Mouse (Mus musculus) heart, postnatal 4 days (tissue): ENCODE results near the gene Gm29094. TPM values are rescaled to one million over a fixed set of nuclear protein-coding genes. Genes with fewer than 3 reads are reported as not detected.
A peak's percentile ranks its signal among the peaks of the same experiment; 100 is the strongest.
"Not testable (repeated sequence)": the region's sequence is repeated elsewhere in the genome, so short reads cannot be mapped to it uniquely, and the experiment has no call there.

Experiments used
- DNase-seq: peaks from one replicate; pipeline ENCODE4 v3.0.0; 2021
- total RNA-seq, 2 experiments: library from RNA; stranded (reverse); gene quantifications; 2 replicates each; pipeline ENCODE4 v1.2.3; 2021

The Gm29094 gene
- total RNA-seq, result 1 to 10 TPM in 1 of 2 experiments, under 1 TPM in 1; 0.59 to 1.5 TPM

DNA sequence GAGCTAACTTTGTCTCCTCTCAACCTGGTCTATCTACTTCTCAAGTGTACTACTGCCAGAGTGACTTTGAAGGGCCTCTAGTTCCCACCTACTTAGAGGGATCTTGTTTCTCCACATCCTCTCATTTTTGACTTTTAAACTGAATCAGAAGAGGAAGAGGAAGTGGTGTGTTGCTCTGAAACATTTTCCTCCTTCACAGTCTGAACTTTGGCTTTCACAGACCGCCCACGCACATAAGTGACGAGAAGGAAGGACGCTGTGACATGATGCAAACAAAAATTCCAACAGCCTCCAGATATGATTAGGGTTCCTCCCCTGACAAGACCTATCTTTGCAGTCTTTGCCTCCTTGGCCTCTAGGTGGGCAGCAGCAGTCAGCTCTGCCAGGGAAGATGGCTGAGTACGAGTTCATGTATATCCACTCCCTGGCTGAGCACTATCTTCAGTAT is at the start of gene Gm29094, which contains the start of gene Bcl2a1b:
Gene Gm29094 (plus strand): TSS at position 411 of the 448 bp plus-strand sequence.
Gene Bcl2a1b (plus strand): TSS at position 241 of the 448 bp plus-strand sequence.
- not testable (repeated sequence) for DNase-seq

DNA sequence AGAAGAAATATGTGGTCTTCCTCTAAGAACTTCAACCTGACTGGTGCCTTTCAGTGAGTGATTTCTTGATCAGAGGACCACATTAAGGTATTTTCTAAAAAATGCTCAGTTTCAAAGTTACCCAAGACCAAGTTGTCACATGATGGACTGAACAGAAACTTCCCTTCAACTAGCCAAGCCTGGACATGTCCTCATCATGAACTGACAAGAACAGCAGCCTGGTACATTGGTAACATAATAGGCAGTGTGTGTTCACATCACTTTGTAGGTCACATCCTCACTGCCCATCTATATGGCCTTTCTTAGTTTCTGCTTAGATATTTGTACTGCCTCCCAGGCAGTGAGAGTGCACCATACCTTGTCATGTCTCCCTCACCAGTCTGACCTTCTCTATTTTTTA is 26.6 kb upstream of the Gm29094 start:
- DNase-seq, result not testable (repeated sequence)

DNA sequence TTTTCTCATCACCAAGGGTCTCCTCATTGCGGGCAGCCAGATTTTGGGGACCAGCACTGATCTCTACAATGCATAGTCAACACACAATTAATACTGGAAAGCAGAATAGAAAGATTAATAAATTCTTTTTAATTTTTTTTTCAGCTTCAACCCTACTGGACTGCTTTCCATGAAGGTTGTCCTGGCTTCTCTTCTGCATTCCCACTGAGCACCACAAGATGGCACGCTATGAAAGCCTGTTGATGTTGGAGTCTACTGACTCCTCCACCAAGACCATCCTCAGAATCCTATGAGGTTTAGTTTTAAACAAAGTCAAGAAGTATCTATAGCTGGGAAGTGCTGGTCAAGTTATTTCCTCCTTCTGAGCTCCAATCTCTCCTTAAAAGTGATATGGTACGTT is 20.3 kb upstream of the Gm29094 start:
- DNase-seq, result peak; percentile 84

DNA sequence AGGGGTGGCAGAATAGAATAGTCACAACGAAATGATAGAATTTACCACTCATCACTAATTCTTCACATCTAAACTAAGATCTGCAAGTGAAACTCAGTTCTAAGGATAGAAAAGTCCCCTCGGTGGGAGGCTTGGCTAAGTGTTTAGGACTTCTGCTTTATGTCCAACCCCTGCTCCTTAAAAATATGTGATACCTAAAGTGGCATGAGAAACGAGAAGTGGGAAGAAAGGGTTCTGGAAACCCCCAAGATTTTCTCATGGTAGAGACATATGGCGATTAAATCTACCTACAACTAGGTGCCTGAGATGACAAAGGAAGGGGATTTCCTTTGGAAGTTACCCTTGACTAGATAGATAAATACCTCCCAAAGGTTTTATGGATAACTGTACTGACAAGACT is 19.7 kb upstream of the Gm29094 start:
- not testable (repeated sequence) for DNase-seq

DNA sequence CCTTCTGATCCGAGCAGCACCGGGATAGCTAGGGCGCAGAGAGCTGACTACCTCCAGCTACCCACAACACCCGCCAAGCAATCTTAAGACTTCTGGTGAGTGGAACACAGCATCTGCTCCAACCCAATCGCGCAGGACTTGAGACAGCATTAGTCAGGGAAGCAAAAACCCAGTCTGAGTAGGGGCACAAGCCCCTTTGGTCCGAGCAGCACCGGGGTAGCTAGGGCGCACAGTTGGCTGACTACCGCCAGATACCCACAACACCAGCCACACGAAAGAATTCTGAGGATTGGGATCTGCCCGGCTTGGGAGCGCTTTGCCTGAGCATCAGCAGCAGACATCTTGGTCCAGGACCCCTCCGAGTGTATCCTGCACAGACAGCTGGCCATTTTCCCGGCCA is 12.2 kb upstream of the Gm29094 start:
- not testable (repeated sequence) for DNase-seq

DNA sequence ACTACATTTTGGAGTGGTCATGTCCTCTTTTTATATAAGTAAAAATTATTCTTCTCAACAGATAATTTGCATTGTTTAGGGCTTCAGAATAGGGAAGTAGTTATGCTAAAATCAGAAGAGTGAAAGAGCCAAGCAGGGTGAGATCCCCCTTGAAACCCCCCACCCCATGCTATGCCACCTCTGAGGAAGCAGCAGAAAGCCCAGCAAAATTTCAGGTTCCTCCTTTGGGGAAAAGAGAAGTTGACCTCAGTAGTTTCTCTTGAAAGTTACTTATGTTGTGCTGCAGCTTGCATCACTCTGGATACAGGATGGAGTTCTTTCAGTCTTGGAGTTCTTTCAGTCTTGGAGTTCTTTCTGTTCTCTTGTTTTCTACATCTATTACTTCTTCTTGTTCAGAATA is 3.7 kb upstream of the Gm29094 start:
- DNase-seq, result not testable (repeated sequence)

DNA sequence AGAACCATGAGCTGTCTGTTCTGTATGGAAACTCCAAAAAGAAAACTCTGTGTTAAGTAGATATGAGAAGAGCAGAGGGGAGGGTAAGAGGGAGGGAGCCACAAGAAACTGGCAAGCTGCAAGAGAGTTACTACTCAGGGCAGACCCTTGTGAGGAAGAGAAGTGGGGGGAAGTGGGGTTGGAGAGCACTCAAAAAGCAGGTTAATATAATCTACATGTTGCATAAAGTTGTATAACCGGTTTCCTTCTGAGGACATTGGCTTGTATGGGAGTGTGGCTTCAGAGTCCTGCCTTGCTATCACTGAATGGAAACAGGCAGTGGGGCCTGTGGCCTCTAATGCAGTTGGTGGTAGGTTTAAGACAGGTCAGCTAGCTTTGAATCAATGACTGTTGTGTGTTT is 1.7 kb upstream of the Gm29094 start:
- DNase-seq, result not testable (repeated sequence)

DNA sequence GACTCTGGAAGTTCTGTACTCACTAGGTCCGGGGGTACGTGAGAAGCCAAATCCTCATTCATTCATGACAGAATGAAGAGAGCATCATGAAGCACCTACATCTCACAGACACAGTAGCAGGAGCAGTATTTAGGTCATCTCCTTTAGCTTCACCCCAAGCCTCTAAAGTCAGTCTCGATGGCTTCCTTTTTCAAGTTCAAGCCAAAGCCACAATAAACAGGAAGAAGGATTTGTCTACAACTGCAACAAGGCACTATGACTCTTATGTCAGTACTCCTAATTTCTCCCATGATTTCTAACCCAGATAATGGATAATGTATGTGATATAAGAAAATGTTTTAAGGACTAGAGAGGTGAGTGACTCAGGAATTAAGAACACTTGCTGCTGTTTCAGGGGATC is 830 bp upstream of the Gm29094 start:
- DNase-seq, result not testable (repeated sequence)

DNA sequence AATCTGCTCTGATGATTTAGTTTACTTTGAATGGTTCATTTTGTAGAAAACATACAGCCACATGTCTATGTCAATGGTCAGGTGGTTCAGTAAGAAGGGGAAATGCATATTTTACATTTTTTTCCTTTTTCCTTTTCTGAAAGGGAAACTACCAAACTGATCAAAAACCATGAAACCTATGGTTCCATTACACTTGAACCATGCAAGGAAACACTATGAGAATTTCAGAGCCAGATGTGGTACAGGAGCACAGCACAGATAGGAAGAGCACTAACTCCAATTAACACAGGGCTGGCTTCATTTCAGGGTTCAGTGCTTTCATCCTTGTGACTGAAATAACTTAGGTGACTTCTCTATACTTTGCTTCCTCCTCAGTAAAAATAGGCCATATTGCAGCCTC is 3.1 kb downstream of the Gm29094 start:
- DNase-seq, result not testable (repeated sequence)

DNA sequence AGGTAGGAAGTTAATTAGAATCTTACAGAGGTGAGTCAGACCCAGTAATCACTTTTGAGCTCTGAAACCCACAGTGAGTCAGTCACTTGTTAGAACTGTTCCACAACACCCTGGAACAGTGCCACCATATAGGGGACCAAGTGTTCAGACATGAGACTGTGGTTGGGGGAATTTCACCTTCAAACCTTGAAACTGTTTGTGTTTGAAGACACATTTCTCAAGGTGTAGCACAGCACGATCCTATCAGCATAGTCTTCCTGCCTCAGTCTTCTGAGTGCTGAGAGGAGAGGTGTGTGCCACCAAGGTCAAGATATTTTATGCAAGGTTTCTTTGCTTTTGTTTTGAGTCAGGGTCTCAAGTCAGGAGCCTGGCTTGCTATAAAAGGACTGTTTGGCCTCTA is 9.8 kb downstream of the Gm29094 start:
- not testable (repeated sequence) for DNase-seq

DNA sequence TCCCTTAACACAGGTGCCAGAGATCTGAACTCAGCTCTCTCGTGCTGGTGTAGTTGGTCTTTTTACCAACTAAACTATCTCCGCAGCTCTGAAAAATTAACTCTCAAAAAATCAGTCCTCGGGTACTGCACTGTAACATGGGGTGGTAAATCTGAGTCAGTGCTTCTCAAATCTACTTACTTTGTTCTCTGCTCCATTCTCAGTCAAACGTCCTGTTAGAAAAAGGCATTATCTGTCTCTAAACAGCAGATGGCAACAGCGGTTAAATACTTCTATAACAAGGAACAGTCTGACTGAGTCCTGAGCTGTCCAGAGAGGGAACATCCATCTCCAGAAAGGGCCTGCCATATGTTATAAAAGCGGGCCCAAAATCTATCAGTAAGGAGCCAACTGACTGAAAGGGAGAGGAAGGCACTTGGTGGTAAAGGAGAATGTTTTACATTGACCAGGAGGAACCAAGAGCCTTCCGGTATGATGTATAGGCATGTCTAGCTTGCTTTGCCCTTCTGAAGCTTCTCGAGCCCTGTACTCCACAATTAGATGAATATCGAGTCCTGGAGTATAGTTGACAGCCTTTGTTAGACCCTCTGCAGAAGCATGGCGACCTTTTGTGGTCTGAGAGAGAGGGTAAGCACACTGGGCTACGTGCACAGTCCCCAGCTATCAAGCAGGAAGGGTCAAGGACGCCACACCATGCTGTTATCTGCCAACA is 11.3 kb downstream of the Gm29094 start, which contains the start of gene Mthfs:
Gene Mthfs (plus strand): TSS at position 324 of the 712 bp plus-strand sequence.
- DNase-seq, result not testable (repeated sequence)

DNA sequence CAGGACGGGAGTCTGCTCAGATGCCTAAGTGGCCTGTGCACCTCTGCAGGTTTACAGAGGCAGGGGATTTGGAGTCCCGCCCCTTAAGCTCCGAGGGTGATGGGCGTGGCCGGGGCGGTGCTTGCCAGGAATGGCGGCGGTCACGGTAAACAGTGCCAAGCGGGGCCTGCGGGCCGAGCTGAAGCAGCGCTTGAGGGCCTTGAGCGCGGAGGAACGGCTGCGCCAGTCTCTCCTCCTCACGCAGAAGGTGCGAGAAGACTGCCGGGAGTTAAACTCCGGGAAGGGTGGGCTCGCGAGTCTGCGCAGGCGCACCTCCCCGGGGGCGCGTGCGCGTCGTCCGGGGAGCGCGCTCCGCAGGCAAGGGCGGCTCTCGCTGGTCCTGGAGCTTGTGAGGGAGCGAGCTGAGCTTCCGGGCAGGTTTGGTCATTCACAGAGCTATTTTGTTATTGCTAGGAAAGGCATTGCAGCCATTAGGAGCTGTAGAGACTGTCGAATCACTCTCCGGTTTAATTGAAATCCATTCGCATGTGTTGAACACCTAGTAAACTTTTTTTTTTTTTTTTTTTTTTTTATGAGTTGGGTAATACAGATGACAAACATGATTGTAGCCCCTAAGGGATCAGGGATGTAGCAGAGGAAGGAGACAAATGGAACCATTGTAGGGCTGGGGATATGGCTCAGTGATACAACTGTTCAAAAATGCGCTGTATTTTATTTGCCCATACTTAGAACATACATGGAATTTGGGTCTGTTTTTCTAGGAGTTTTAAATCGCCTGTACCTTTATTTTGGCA is 12.1 kb downstream of the Gm29094 start:
- peak; percentile 87 for DNase-seq

DNA sequence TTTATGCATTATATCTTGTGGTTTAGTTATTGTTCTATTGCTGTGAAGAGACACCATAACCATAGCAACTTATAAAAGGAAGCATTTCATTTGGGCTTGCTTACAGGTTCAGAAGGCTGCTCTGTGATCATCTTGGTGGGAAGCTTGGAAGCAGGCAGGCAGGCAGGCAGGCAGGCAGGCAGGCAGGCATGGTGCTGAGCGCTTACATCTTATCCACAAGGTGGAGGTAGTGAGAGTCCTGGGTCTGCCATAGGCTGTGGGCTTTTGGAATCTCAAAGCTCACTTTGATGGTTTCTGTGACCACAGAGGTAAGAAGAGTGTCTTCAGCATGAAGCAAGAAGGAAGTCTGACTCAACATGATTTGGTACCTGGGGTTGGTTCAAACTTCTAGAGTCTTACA is 13.2 kb downstream of the Gm29094 start:
- DNase-seq, result peak; percentile 41

DNA sequence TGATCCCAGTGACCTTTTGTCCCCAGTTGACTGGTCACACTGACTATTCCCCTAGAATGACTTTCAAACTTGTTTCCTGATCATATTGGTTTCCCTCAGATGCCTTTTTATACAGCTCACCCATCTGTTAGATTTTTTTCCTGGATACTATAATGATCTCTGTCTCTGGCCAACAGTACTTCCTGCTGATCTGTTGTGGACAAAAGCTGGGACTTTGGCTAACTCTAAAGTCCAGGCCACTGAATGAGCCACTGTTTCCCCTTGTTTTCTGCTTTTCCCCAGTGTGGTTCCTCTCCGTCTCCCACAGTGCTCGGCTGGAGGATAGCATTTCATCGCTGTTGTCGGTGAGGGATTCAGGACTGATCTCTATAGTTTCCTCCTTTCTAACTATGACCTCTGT is 19.0 kb downstream of the Gm29094 start:
- DNase-seq, result not testable (repeated sequence)

DNA sequence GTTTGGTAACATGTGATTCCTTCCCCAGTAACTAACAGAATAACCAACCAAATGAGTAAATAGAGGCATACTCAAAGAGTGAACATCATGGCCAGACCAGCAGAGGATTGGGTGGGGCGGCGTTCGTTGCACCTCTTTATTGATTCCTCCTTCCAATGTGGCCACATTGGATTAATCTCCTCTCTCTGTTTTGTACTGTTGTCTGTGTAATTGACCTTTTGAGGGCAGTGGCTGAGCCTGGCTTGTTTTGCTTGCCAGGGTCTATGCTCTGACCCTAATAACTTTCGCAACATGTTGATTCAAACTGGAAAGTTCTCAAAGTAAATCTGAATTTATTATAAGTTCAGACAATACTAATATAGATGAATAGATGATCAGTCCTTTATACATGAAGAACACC is 20.5 kb downstream of the Gm29094 start:
- DNase-seq, result not testable (repeated sequence)

DNA sequence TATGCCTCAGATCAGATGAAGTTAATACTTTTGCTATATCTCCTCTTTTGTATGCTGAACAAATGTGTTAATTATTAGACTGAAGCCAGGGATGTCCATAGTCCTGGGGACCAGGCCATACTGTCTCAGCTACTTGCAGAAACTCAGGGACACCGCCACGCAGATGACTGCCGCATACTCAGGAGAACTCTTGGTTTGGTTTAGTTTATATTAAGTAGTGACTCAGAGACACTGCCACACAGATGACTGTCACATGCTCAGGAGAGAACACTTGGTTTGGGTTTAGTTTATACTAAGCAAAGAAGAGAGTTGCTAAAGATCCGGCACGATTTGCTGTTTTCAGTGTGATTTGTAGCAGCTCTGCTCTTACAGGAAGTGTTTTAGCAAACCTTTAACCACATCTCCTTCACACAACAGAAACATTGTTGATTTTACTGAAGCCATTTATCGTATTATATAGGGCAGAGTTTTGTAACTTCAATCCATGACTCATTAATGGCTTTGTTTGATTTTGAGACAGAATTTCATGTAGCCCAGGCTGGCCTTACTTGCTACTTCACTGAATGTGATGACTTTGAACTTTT is 21.6 kb downstream of the Gm29094 start:
- not testable (repeated sequence) for DNase-seq

DNA sequence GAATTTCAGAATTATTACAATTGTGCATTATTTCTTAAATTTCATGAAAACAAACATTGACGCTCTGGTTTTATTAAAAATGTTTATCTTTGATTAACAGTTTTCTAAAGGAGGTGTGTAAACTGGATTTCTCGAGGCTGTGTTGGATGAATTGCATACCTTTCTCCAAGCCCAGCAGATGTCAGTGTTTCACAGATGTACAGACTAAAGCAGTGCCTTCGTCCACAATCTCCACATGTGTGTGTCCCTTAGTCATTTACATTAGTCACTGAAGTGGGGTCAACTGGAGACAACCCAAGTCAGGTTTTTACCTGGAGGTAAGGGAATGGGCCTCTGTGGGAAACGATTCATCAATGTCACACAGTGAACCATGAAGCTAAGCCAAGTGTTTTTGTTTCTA is 26.9 kb downstream of the Gm29094 start:
- peak; percentile 28 for DNase-seq

DNA sequence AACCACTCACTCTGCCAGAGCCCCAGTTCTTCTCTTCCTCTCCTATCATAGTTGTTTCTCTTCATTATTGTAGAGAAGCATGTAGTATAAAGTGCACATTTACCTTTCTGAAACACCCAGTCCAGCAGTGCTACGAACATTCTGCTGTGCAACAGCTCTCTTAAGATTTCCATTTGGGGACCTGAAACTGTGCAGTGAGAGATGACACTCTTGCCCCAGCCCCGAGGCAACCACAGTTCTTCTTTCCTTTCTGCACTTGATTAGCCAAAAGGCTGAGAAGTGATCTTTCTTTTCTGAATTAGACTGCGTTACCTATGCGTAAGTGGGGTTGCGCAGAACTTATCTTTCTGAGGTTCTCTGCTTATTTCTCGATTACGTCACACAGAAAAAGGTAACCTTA is 28.9 kb downstream of the Gm29094 start:
- DNase-seq, result no peak

DNA sequence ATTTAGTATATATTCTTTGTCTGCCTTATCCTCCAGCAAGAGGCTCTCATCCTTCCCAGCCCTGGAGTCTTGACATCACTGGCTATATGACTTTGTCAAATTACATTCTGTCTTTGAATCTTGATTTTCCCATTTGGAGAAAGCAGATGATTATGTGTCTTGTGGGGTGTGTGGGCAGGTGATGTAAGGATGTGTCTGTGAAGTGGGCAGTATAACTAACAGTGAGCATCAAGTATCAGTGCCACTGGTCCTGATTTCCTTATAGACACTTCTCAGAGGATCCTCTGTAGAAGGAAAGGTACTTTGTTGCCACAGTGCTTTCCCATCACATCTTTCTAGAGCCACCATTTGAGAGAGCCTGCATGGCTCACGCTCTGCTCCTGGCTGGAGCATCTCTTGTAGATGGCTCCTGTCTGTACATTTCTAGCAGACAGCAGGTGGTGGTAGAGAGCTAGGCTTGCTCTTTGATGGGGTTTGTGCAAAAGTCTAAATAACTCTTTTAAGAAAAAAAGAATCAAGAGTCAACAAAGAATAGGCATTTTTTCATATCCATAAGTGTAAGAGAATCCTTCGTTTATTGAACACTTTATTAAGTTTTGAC is 31.8 kb downstream of the Gm29094 start:
- DNase-seq, result peak; percentile 62

DNA sequence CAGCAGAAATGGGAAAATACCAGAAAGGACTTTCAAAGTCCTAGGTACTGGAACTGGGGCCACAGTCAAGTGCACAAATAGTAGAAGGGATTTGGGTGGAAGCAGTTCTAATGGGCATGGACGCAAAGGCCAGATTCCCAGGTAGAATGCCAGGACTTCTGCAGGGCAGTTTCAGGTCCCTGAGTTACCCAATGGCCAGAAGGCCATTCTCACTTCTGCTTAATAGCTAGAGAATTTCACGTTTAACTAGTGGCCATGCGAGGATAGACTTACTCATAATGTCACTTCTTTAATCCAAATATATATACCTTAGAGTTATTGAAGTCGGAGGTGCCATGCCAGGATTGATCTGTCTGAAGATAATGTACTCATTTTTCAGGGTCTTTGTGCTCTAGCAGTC is 38.0 kb downstream of the Gm29094 start:
- DNase-seq, result not testable (repeated sequence)

DNA sequence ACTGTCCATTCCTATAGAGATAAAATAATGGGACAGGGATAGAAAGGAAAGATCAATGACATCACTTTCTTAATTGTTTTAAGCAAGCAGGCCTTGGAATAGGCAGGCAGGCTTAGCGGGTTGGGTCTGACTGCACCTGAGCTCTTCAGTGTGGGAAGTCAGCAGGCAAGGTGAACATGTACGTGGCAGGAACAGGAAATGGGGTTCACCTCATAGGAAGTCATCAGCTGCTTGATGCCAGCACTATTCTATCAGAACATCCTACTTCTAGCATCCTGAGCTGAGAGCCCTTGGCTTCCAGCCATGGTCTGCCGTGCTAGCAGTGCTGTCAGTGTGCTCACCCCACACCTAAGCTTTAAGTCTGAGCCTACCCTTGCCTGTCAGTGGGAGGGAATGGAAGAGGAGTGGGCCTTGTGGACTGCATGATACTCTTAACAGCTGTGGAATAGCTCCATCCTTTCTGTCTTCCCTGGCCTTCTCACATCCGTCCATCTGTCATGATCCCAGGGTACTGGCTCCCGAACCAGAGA is 39.9 kb downstream of the Gm29094 start:
- DNase-seq, result not testable (repeated sequence)

DNA sequence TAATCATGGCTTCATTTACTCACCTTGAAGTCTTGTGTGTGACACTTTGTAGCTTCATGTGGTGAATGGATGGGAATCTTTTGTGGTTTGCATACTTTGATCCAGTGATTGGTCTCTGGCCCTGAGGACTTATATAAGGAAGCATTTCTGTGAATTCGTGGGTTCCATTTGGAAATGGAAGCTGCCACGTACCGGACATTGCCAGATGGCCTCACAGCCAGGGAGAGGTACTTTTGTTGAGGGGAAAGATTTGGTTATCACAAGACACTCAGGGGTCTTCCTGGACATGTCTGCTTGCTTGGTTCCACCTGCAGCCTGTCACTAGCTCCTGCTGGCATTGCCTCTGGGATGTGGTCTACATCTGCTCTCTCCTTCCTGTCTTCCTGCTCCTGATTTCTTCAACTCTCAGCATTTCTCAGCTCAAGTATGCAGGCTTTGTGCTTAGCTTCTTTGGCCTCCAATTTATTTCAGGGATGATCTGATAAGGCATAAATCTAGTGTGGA is 41.4 kb downstream of the Gm29094 start:
- not testable (repeated sequence) for DNase-seq
